Mouse (Mus musculus) spleen, adult 2 months (tissue): ENCODE measurements around the gene Crocc. TPM values are rescaled to one million over a fixed set of nuclear protein-coding genes. Genes with fewer than 3 reads are reported as not detected.

Experiments
- DNase-seq, 2 experiments: peaks; one replicate each; pipeline versions ENCODE4 v3.0.0 to v3.0.0-alpha.2; 2012 to 2021; ENCODE audit warnings: low spot score in 2 of 2, low read depth in 1 of 2
- H3K27ac ChIP-seq: fragments of 200-500 bp; 2 replicates; pipeline ENCODE4 v1.5.1; 2012; ENCODE audit warnings: low read length, inconsistent platforms; ENCODE audit not compliant: insufficient read depth
- H3K27me3 ChIP-seq: fragments of 200-500 bp; 2 replicates; pipeline ENCODE4 v1.6.1; 2012; ENCODE audit warnings: mild to moderate bottlenecking, moderate library complexity, low read length, inconsistent platforms; ENCODE audit not compliant: control insufficient read depth, insufficient read depth
- H3K36me3 ChIP-seq: fragments of 200-500 bp; 2 replicates; pipeline ENCODE4 v1.6.1; 2012; ENCODE audit warnings: mild to moderate bottlenecking, low read length, inconsistent platforms; ENCODE audit not compliant: control insufficient read depth, insufficient read depth
- H3K4me1 ChIP-seq: fragments of 200-500 bp; 2 replicates; pipeline ENCODE4 v1.6.1; 2011; ENCODE audit warnings: inconsistent platforms; ENCODE audit not compliant: control insufficient read depth, insufficient read depth, insufficient read length
- H3K4me3 ChIP-seq: fragments of 200-500 bp; 2 replicates; pipeline ENCODE4 v1.5.1; 2011; ENCODE audit warnings: mild to moderate bottlenecking, inconsistent platforms; ENCODE audit not compliant: insufficient read depth, insufficient read length; ENCODE audit errors: extremely low read depth
- CTCF ChIP-seq: fragments of 200-500 bp; IDR thresholded peaks from 2 replicates; pipeline ENCODE4 v1.5.1; 2011; ENCODE audit warnings: mild to moderate bottlenecking, inconsistent platforms; ENCODE audit not compliant: insufficient read depth, insufficient read length, insufficient replicate concordance; ENCODE audit errors: extremely low read depth
- POLR2A ChIP-seq: fragments of 200-500 bp; IDR thresholded peaks from 2 replicates; pipeline ENCODE4 v1.6.1; 2011; ENCODE audit warnings: low read depth, low read length, inconsistent platforms
- WGBS: fragments of 180-500 bp; shearing (Covaris S2); methylation state at CpG from one replicate; pipeline ENCODE4 v1.1.7; 2018; 5-methylcytosine and 5-hydroxymethylcytosine counted together
- polyA plus RNA-seq: library from polyadenylated mRNA; depleted of rRNA; stranded (reverse); fragments of >200 nt; gene quantifications from 2 replicates; pipeline ENCODE4 v1.2.3, GENCODE M21; 2012

The Crocc gene
- polyA plus RNA-seq, 1 experiment: 9.8 TPM

GRCm38 (mm10) chr4:141014856-141015255 is 45.5 kb downstream of the Crocc start:
- H3K27ac ChIP-seq: no peak overlapping the region
- no peak for TF ChIP-seq POLR2A
- no peak for TF ChIP-seq CTCF
- no peak overlapping the region for H3K4me3 ChIP-seq
- H3K4me1 ChIP-seq: peaks cover 4% of the 10 kb centered on the region; the same call in 1 of the 2 replicates
- WGBS: 90% methylated on average over 11 of the region's 11 CpGs
- H3K36me3 ChIP-seq: no peaks in the 10 kb centered on the region
- 0 out of 2 replicates have a peak, but pooled peaks cover 5% of the 10 kb centered on the region for H3K27me3 ChIP-seq
- DNase-seq: no peak

GRCm38 (mm10) chr4:141014114-141014513 is 46.2 kb downstream of the Crocc start:
- no peak for DNase-seq
- WGBS: 82% methylated on average over 8 of the region's 8 CpGs
- Histone ChIP-seq H3K4me3 (no peak overlapping the region), H3K4me1 (peaks cover 4% of the 10 kb centered on the region; the same call in 1 of the 2 replicates), H3K27ac (no peak overlapping the region), H3K27me3 (0 out of 2 replicates have a peak, but pooled peaks cover 5% of the 10 kb centered on the region), H3K36me3 (no peaks in the 10 kb centered on the region)
- TF ChIP-seq CTCF (no peak), POLR2A (no peak)

GRCm38 (mm10) chr4:141012558-141012957 is 47.8 kb downstream of the Crocc start:
- WGBS: 86% methylated on average over 10 of the region's 10 CpGs
- DNase-seq: no peak
- H3K27me3 ChIP-seq: 0 out of 2 replicates have a peak, but pooled peaks cover 5% of the 10 kb centered on the region
- H3K36me3 ChIP-seq: peaks cover 2% of the 10 kb centered on the region; the same call in 1 of the 2 replicates
- no peak for TF ChIP-seq CTCF
- no peak for TF ChIP-seq POLR2A
- H3K4me1 ChIP-seq: peaks cover 4% of the 10 kb centered on the region; the same call in 1 of the 2 replicates
- H3K27ac ChIP-seq: no peak overlapping the region
- no peak overlapping the region for H3K4me3 ChIP-seq

GRCm38 (mm10) chr4:141011556-141012328 is 48.6 kb downstream of the Crocc start:
- TF ChIP-seq CTCF (no peak), POLR2A (no peak)
- no peak overlapping the region for H3K4me3 ChIP-seq

GRCm38 (mm10) chr4:141010941-141011429 is 49.4 kb downstream of the Crocc start:
- H3K27ac ChIP-seq: no peak overlapping the region
- H3K27me3 ChIP-seq: 0 out of 2 replicates have a peak, but pooled peaks cover 5% of the 10 kb centered on the region
- no peak for TF ChIP-seq POLR2A
- no peak for TF ChIP-seq CTCF
- 24% methylated on average over 17 of the region's 17 CpGs for WGBS
- peaks cover 14% of the 10 kb centered on the region for H3K36me3 ChIP-seq
- no peak for DNase-seq
- peaks cover 4% of the 10 kb centered on the region; the same call in 1 of the 2 replicates for H3K4me1 ChIP-seq
- H3K4me3 ChIP-seq: no peak overlapping the region

More at GRCm38 (mm10) chr4:141011556-141012328, 48.6 kb downstream of the Crocc start:
- H3K4me1 ChIP-seq: peaks cover 4% of the 10 kb centered on the region; the same call in 1 of the 2 replicates
- peaks cover 6% of the 10 kb centered on the region for H3K36me3 ChIP-seq
- 0 out of 2 replicates have a peak, but pooled peaks cover 5% of the 10 kb centered on the region for H3K27me3 ChIP-seq
- 71% methylated on average over 14 of the region's 14 CpGs for WGBS
- no peak for DNase-seq
- H3K27ac ChIP-seq: no peak overlapping the region

GRCm38 (mm10) chr4:141010526-141010925 is 49.8 kb downstream of the Crocc start:
- peaks cover 4% of the 10 kb centered on the region; the same call in 1 of the 2 replicates for H3K4me1 ChIP-seq
- 3% methylated on average over 26 of the region's 26 CpGs for WGBS
- H3K4me3 ChIP-seq: peak overlapping the region; percentile 4; the same call in 1 of the 2 replicates
- H3K27me3 ChIP-seq: 0 out of 2 replicates have a peak, but pooled peaks cover 5% of the 10 kb centered on the region
- H3K36me3 ChIP-seq: peaks cover 18% of the 10 kb centered on the region
- no peak for TF ChIP-seq POLR2A
- TF ChIP-seq CTCF: no peak
- no peak overlapping the region for H3K27ac ChIP-seq
- DNase-seq: no peak
